Mouse (Mus musculus) midbrain, embryonic 12.5 days (tissue): ENCODE measurements around the gene Sbf1. TPM values are rescaled to one million over a fixed set of nuclear protein-coding genes. Genes with fewer than 3 reads are reported as not detected.
A peak's percentile ranks its signal among the peaks of the same experiment; 100 is the strongest.

Experiments
- ATAC-seq: fragments of 200-750 bp; cut with Nextera tagmentation; 2 replicates; pipeline ENCODE4 v1.8.0; 2017; ENCODE audit warnings: low read depth, moderate TSS enrichment, moderate library complexity; ENCODE audit not compliant: low FRiP score
- H3K27ac ChIP-seq: fragments of 300-500 bp; sonication (generic); replicated peaks from 2 replicates; pipeline ENCODE4 v1.5.1; 2016; ENCODE audit warnings: mild to moderate bottlenecking
- H3K27me3 ChIP-seq: fragments of 300-500 bp; sonication (generic); 2 replicates; pipeline ENCODE4 v1.6.1; 2016; ENCODE audit warnings: mild to moderate bottlenecking
- H3K36me3 ChIP-seq: fragments of 300-500 bp; sonication (generic); 2 replicates; pipeline ENCODE4 v1.6.1; 2016
- H3K4me1 ChIP-seq: fragments of 300-500 bp; sonication (generic); 2 replicates; pipeline ENCODE4 v1.6.1; 2016
- H3K4me2 ChIP-seq: fragments of 300-500 bp; sonication (generic); replicated peaks from 2 replicates; pipeline ENCODE4 v1.6.1; 2016; ENCODE audit warnings: mild to moderate bottlenecking, moderate library complexity
- H3K4me3 ChIP-seq: fragments of 300-500 bp; sonication (generic); 2 replicates; pipeline ENCODE4 v1.5.1; 2016; ENCODE audit warnings: mild to moderate bottlenecking
- H3K9ac ChIP-seq: fragments of 300-500 bp; sonication (generic); replicated peaks from 2 replicates; pipeline ENCODE4 v1.6.1; 2016; ENCODE audit warnings: mild to moderate bottlenecking, moderate library complexity
- H3K9me3 ChIP-seq: fragments of 300-500 bp; sonication (generic); 2 replicates; pipeline ENCODE4 v1.6.1; 2016; ENCODE audit warnings: mild to moderate bottlenecking
- WGBS: fragments of 180-500 bp; shearing (Covaris S2); methylation state at CpG from one replicate; pipeline ENCODE4 v1.1.7; 2016; 5-methylcytosine and 5-hydroxymethylcytosine counted together
- polyA plus RNA-seq: library from polyadenylated mRNA; unstranded; fragments of >200 nt; fragmentation: Nextera tagmentation; extraction: Ambion mirVana; gene quantifications from 2 replicates; pipeline ENCODE4 v1.2.1, GENCODE M21; 2016

Sbf1 gene
- polyA plus RNA-seq, 1 experiment from 2014 or later = 94.0 TPM

DNA sequence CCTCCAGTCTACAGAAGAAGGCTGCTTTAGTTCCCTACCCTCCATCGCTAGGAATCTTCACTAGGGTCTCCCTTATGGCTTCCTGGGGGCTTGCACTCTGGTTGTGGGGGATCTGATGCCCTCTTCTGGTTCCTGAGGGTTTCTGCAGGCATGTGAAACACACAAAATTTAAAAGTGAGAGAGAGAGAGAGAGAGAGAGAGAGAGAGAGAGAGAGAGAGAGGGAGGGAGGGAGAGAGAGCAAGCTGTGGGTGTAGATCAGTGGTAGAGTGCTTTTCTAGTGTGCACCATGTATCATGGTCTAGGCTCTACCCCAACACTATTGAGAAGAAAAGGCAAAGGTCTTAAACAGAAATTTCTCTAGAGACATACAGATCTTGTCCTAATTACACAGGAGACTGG, 26.6 kb upstream of the Sbf1 start:
- no peak for ATAC-seq
- WGBS = 45% methylated on average over 1 of the region's 1 CpGs

DNA sequence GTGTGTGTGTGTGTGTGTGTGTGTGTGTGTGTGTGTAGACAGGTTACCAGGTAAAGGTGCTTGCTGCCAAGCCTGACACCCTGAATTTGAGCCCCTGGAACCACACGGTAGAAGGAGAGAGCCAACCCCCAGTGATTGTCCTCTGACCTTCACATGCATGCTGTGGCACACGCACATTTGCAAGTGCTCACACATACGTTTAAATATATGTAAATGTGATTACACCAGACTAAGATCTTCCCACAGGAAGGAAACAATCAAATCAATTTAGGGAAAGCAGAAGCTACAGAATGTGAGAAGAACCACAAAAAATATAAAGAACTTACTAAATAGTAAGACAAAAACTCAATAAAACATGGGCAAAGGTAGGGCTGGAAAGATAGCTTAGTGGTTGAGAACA, 25.0 kb upstream of the Sbf1 start:
- Histone ChIP-seq H3K4me1 (no peaks in the 10 kb centered on the region), H3K27me3 (peaks cover 6% of the 10 kb centered on the region; the same call in 1 of the 2 replicates), H3K4me2 (no peak overlapping the region), H3K36me3 (no peaks in the 10 kb centered on the region), H3K9ac (no peak overlapping the region), H3K27ac (no peak overlapping the region), H3K4me3 (no peak overlapping the region), H3K9me3 (no peaks in the 10 kb centered on the region)
- no peak for ATAC-seq
- WGBS = 88% methylated on average over 3 of the region's 3 CpGs

More for the DNA sequence above, 26.6 kb upstream of the Sbf1 start:
- Histone ChIP-seq H3K4me1 (no peaks in the 10 kb centered on the region), H3K4me3 (no peak overlapping the region), H3K9me3 (no peaks in the 10 kb centered on the region), H3K4me2 (no peak overlapping the region), H3K36me3 (no peaks in the 10 kb centered on the region), H3K27ac (no peak overlapping the region), H3K27me3 (no peaks in the 10 kb centered on the region), H3K9ac (no peak overlapping the region)

DNA sequence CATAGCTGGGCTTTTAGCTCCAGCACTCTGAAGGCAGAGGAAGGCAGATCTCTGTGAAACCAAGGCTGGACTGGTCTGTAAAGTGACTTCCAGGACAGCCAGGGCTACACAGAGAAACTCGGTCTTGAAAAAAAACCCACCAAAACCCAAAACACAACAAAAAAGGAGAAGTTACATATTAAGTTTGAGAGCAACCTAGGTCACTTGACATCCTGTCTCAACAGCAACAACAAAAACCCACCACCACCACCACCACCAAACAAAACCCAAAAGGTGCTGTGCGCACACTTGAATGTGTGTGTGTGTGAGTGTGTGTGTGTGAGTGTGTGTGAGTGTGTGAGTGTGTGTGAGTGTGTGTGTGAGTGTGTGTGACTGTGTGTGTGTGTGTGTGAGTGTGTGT, 24.6 kb upstream of the Sbf1 start:
- Histone ChIP-seq H3K4me2 (no peak overlapping the region), H3K36me3 (no peaks in the 10 kb centered on the region), H3K4me3 (no peak overlapping the region), H3K9ac (no peak overlapping the region), H3K27ac (no peak overlapping the region), H3K9me3 (no peaks in the 10 kb centered on the region), H3K27me3 (peaks cover 6% of the 10 kb centered on the region; the same call in 1 of the 2 replicates), H3K4me1 (no peaks in the 10 kb centered on the region)
- WGBS = 96% methylated on average over 2 of the region's 2 CpGs
- no peak for ATAC-seq

DNA sequence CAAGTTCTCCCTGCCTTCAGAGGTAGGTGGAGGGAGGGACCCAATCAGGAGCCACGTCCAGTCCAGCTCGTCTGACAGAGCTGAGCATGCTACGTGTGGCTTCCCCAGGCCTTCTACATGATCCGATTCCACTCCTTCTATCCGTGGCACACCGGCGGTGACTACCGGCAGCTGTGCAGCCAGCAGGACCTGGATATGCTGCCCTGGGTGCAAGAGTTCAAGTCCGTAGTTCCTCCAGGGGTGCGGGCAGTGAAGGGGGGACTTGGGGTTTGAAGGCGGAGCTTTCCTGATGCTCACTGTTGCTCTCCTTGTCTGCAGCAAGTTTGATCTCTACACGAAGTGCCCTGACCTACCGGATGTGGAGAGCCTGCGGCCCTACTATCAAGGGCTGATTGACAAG, 21.3 kb upstream of the Sbf1 start:
- Histone ChIP-seq H3K27me3 (peaks cover 6% of the 10 kb centered on the region; the same call in 1 of the 2 replicates), H3K9ac (no peak overlapping the region), H3K27ac (no peak overlapping the region), H3K4me1 (no peaks in the 10 kb centered on the region), H3K9me3 (no peaks in the 10 kb centered on the region), H3K4me3 (no peak overlapping the region), H3K4me2 (no peak overlapping the region), H3K36me3 (no peaks in the 10 kb centered on the region)
- no peak for ATAC-seq
- 86% methylated on average over 14 of the region's 14 CpGs for WGBS

DNA sequence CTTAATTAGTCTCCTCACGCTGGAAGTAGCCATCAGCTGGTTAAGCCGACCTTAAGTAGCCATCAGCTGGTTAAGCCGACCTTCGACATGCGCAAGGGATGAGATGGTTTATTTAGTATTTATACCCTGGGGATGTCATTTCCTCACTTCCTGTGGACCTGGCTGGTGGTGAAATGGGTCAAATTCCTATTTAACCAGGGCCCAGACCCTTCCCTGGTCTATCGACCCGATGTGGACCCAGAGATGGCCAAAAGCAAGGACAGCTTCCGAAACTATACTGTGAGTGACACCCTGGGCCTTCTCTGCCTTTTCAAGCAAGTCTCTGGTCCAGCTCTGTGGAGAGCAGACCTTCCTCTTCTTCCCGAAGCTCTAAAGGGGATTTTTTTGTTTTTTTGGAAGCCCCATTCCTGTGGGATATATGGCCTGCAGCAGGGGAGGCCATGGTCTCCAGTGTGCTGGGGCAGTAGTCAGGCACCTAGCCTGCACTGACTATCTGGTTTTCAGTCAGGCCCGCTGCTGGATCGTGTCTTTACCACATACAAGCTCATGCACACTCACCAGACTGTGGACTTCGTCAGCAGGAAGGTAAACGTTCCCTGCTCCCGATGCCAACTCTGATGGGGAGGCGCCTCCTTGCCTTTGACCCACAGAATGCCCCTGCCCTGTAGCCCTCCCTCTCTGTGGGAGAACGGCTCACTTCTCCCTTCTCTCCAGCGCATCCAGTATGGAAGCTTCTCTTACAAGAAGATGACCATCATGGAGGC, 19.8 kb upstream of the Sbf1 start:
- no peak overlapping the region for H3K9ac ChIP-seq
- no peak overlapping the region for H3K4me3 ChIP-seq
- H3K36me3 ChIP-seq = no peaks in the 10 kb centered on the region
- no peak overlapping the region for H3K4me2 ChIP-seq
- no peaks in the 10 kb centered on the region for H3K9me3 ChIP-seq
- H3K27ac ChIP-seq = no peak overlapping the region
- 80% methylated on average over 17 of the region's 17 CpGs for WGBS
- no peaks in the 10 kb centered on the region for H3K4me1 ChIP-seq
- ATAC-seq = no peak
- peaks cover 6% of the 10 kb centered on the region; the same call in 1 of the 2 replicates for H3K27me3 ChIP-seq

DNA sequence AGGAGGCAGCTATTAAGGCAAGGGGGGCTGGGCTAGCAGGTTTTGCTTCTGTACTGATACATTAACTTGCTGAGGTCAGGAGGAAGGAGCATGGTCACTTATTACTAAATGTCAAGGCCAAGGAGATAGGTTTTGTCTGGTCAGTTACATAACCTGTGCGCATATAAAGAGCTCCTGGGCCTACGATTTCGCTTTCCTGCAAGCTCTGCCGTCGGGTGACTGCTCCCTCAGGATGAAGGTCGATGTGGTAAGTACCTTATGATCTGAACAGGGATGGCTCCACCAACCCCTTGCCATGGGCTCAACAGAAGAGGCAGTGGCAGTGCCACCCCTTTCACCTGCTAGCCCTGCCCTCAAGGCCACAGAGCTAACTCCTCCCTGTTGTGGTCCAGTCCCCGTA, 19.2 kb upstream of the Sbf1 start, which contains the start of gene Miox:
Gene Miox (plus strand): TSS at position 128 of the 400 bp plus-strand sequence.
- H3K9ac ChIP-seq = no peak within 1 kb of the TSS
- no peaks in the 10 kb centered on the region for H3K36me3 ChIP-seq
- no peak within 1 kb of the TSS for H3K4me2 ChIP-seq
- WGBS = 90% methylated on average over 7 of the region's 7 CpGs
- no peaks in the 10 kb centered on the region for H3K9me3 ChIP-seq
- H3K4me1 ChIP-seq = no peaks in the 10 kb centered on the region
- no peak within 1 kb of the TSS for H3K27ac ChIP-seq
- ATAC-seq = no peak
- H3K27me3 ChIP-seq = peaks cover 6% of the 10 kb centered on the region; the same call in 1 of the 2 replicates
- H3K4me3 ChIP-seq = no peak within 1 kb of the TSS

DNA sequence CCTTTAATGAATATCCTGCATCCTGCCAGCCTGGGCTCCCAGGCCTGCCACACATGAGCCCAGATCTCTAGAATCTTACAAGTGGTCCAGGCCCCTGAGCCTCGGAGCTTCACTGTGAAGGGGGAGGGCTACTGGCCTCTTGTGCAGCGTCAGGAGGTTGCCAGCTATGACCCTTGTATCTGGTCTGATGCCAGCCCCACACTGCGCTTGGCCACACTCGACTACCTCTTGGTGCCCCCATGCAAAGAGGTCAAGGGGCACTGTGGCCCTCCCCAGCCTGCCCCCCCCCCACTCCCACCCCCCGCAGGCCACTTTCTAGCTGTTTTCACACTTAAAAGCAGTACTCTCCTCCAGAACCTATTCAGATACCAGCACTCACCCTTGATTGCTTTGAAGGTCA, 11.3 kb upstream of the Sbf1 start:
- Histone ChIP-seq H3K27me3 (peaks cover 23% of the 10 kb centered on the region), H3K4me3 (no peak overlapping the region), H3K4me2 (no peak overlapping the region), H3K4me1 (peaks cover 9% of the 10 kb centered on the region), H3K9ac (no peak overlapping the region), H3K27ac (no peak overlapping the region), H3K36me3 (no peaks in the 10 kb centered on the region), H3K9me3 (no peaks in the 10 kb centered on the region)
- 78% methylated on average over 5 of the region's 5 CpGs for WGBS
- ATAC-seq = no peak

DNA sequence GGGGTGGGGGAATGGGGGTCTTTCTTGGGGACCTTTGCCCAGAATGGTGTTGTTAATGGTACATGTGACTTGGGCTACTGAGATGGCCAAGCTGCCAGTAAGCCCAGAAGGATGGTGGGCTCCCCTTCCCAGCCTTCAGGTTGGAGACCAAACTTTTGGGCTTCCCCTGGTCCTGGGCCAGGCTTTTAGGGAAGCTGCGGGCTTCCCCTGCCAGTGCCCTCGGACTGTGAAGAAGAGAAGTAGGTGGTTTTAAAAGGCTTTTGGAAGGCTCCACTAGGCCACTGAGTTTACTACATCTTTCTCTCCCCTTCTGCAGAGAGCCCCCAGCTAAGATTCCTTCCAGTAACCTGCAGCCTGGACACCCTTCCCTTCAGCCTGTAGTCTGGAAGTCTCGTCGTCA, 8.5 kb upstream of the Sbf1 start:
- Histone ChIP-seq H3K27me3 (peaks cover 28% of the 10 kb centered on the region), H3K4me1 (peaks cover 9% of the 10 kb centered on the region), H3K27ac (no peak overlapping the region), H3K36me3 (no peaks in the 10 kb centered on the region), H3K9me3 (no peaks in the 10 kb centered on the region), H3K9ac (no peak overlapping the region), H3K4me3 (no peak overlapping the region), H3K4me2 (no peak overlapping the region)
- WGBS = 89% methylated on average over 4 of the region's 4 CpGs
- ATAC-seq = no peak

DNA sequence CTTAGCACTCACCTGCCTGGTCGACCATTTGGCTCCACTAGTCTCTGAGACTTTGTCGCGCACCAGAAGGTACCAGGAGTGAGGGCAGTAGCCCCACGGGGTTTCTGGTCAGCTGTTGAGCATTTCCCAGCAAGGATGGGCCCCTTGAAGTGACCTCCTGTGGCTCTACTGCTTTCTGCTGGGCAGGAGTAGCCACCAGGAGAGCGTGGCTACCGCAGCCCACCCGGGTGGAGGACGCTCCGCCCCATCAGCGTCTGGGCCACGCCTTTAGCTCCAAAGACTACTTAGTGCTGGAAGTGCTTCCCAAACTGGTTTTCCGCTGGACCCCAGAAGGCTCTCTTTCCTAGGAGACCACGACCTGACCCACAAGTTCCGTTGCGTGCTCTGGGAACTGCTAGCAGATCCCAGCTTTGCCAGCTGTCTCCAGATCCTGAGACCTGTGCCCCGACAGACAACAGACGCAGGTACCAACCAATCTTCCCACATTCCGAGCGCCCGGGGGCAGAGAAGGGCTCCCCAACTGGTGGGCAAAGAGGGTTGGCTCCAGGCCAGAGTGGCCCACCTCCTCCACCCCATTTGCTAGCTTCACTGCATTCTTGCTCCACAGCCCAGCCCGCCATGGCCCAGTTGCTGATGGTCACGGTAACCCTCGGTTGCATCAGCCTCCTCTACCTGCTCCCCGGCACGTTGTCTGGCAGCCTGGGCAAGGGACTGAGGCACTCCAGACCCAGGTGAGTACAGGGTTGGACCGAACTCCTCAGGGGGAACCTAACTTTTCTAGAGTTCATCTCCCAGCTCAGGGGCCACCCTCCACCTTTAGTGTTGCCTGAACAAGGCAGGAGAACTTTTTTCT, 7.8 kb upstream of the Sbf1 start, which contains the start of gene Adm2:
Gene Adm2 (plus strand): TSS at position 51 of the 853 bp plus-strand sequence.
- ATAC-seq = no peak
- 8% methylated on average over 26 of the region's 26 CpGs for WGBS
- peak within 1 kb of the TSS; percentile 14; the same call in 1 of the 2 replicates for H3K4me3 ChIP-seq

DNA sequence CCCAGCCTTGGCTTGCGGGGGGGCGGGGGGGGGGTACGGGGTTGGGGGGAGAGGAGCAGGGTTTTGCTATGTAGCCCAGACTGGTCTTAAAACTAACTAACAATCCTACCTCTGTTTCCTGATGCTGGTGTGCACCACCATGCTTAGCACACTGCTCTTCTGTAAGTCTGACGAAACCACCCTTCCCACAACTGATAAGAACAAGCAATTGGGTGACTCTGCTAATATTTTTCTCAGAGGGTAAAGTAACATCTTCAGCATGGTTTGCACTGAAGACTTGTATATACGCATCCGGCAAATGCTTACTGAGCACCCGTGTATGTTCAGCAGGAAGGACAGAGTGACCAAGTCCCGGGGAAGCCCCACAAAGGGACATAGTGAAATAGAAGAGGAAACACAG, 6.2 kb upstream of the Sbf1 start:
- H3K36me3 ChIP-seq = no peaks in the 10 kb centered on the region
- no peak overlapping the region for H3K9ac ChIP-seq
- H3K4me3 ChIP-seq = no peak overlapping the region
- peaks cover 28% of the 10 kb centered on the region for H3K27me3 ChIP-seq
- no peaks in the 10 kb centered on the region for H3K9me3 ChIP-seq
- peaks cover 9% of the 10 kb centered on the region for H3K4me1 ChIP-seq
- no peak overlapping the region for H3K4me2 ChIP-seq
- no peak overlapping the region for H3K27ac ChIP-seq
- WGBS = 81% methylated on average over 8 of the region's 8 CpGs
- ATAC-seq = no peak

More for the DNA sequence above, 7.8 kb upstream of the Sbf1 start, which contains the start of gene Adm2:
- Histone ChIP-seq H3K27ac (no peak within 1 kb of the TSS), H3K9me3 (no peaks in the 10 kb centered on the region), H3K27me3 (peaks cover 28% of the 10 kb centered on the region), H3K9ac (no peak within 1 kb of the TSS), H3K4me2 (peak within 1 kb of the TSS; percentile 35), H3K36me3 (no peaks in the 10 kb centered on the region), H3K4me1 (peaks cover 9% of the 10 kb centered on the region)

DNA sequence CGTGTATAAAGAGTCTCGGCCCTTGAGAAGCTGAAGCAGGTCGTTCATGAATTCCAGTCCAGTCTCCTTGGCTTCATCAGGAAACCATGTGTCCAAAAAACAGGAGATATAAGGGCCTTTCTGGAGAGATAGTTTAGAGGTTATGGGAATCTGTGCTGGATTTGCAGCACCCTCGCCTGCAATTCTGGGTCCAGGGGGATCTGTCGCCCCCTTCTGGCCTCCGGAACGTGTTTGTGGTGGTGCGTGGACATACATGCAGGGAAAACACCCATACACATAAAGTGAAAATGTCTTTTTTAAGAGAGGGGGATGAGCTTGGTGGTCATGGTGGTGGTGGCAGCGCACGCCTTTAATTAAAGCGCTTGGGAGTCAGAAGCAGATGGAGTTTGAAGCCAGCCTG, 1.0 kb upstream of the Sbf1 start:
- Histone ChIP-seq H3K9me3 (no peaks in the 10 kb centered on the region), H3K4me3 (no peak overlapping the region; the same call in 1 of the 2 replicates), H3K27me3 (0 out of 2 replicates have a peak, but pooled peaks cover 5% of the 10 kb centered on the region), H3K27ac (no peak overlapping the region), H3K4me2 (no peak overlapping the region), H3K4me1 (peaks cover 26% of the 10 kb centered on the region), H3K36me3 (no peaks in the 10 kb centered on the region), H3K9ac (no peak overlapping the region)
- WGBS = 65% methylated on average over 11 of the region's 11 CpGs
- ATAC-seq = no peak
